Mouse (Mus musculus) liver, adult 2 months (tissue): ENCODE data around the gene Senp6.

Experiments
- CTCF ChIP-seq: fragments of 200-500 bp; IDR thresholded peaks from 2 replicates; pipeline ENCODE4 v1.5.1; 2011; ENCODE audit warnings: low read depth, low read length, control low read depth
- POLR2A ChIP-seq: fragments of 200-500 bp; IDR thresholded peaks from 2 replicates; pipeline ENCODE4 v1.6.1; 2011; ENCODE audit warnings: low read length, control low read depth; ENCODE audit not compliant: insufficient read depth; ENCODE audit errors: extremely low read depth

DNA sequence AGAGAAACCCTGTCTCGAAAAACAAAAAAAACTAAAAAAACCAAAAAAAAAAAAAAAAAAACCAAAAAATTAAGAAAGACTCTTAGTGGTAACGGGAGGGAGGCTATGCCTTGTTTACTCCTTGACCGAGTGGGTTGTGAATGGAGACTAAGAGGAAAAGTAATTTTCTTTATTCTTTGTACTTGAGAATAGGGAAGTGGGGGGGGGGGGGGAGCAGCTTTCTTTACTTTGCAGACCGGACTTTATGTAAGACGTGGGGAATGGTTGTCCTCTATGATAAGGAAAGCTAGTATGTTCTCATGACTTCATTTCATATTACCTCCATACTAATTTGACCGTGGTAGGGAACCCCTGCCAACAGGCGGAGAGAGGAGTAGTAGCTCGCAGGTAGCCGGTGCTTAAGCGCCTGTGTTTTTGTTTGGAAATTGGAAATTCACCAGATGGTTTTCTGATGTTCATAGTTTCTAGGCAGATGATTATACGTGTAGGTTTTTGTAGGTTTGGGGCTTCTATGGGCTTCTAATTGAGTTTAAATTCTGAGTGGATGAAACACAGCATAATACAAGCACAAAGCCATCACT lies 2.1 kb downstream of the Senp6 start:
- TF ChIP-seq CTCF (no peak), POLR2A (no peak)
